Mouse (Mus musculus) frontal cortex, adult (tissue): Measurements from ENCODE around the gene Hist1h2af.

Experiments
- ATAC-seq: cut with Nextera tagmentation; 2 replicates; pipeline ENCODE4 v1.9.2; 2017; ENCODE audit warnings: mild to moderate bottlenecking, moderate library complexity, mixed read lengths; ENCODE audit not compliant: low TSS enrichment

Gene Hist1h2af

GRCm38 (mm10) chr13:23533560-23534367 is at the start of gene Hist1h2af:
TSS of gene Hist1h2af (plus strand) at chr13:23533906.
- peak; percentile 69 for ATAC-seq

- ATAC-seq: no peak
Measured at GRCm38 (mm10) chr13:23485271-23485670, 48.4 kb upstream of the Hist1h2af start.

GRCm38 (mm10) chr13:23488400-23489322 is 45.0 kb upstream of the Hist1h2af start, which contains the start of gene Btn2a2:
TSS of gene Btn2a2 (minus strand) at chr13:23488857.
- ATAC-seq: peak; percentile 99

- peak; percentile 34; the same call in 1 of the 2 replicates for ATAC-seq
Measured at GRCm38 (mm10) chr13:23490863-23491262, 42.8 kb upstream of the Hist1h2af start.

- ATAC-seq: no peak
Measured at GRCm38 (mm10) chr13:23491263-23491662, 42.4 kb upstream of the Hist1h2af start.

- no peak for ATAC-seq
Measured at GRCm38 (mm10) chr13:23491990-23492389, 41.7 kb upstream of the Hist1h2af start.

- no peak for ATAC-seq
Measured at GRCm38 (mm10) chr13:23495526-23495925, 38.2 kb upstream of the Hist1h2af start.

- ATAC-seq: no peak
Measured at GRCm38 (mm10) chr13:23497656-23498321, 35.9 kb upstream of the Hist1h2af start.

GRCm38 (mm10) chr13:23498653-23499052 is 35.1 kb upstream of the Hist1h2af start:
- ATAC-seq: no peak

- ATAC-seq: no peak
Measured at GRCm38 (mm10) chr13:23499943-23500342, 33.8 kb upstream of the Hist1h2af start.

GRCm38 (mm10) chr13:23500424-23501200 is 33.1 kb upstream of the Hist1h2af start:
- ATAC-seq: peak; percentile 35; the same call in 1 of the 2 replicates

- no peak for ATAC-seq
Measured at GRCm38 (mm10) chr13:23501511-23501910, 32.2 kb upstream of the Hist1h2af start.

GRCm38 (mm10) chr13:23502031-23502567 is 31.6 kb upstream of the Hist1h2af start:
- ATAC-seq: no peak

GRCm38 (mm10) chr13:23502916-23503315 is 30.8 kb upstream of the Hist1h2af start:
- ATAC-seq: no peak

GRCm38 (mm10) chr13:23503797-23504196 is 29.9 kb upstream of the Hist1h2af start:
- no peak for ATAC-seq

- no peak for ATAC-seq
Measured at GRCm38 (mm10) chr13:23505662-23506345, 27.9 kb upstream of the Hist1h2af start.

GRCm38 (mm10) chr13:23506351-23506750 is 27.4 kb upstream of the Hist1h2af start:
- no peak for ATAC-seq

GRCm38 (mm10) chr13:23506819-23507515 is 26.7 kb upstream of the Hist1h2af start:
- ATAC-seq: no peak

- ATAC-seq: no peak
Measured at GRCm38 (mm10) chr13:23510127-23510526, 23.6 kb upstream of the Hist1h2af start.

- ATAC-seq: no peak
Measured at GRCm38 (mm10) chr13:23513517-23513916, 20.2 kb upstream of the Hist1h2af start.
